15 mouse cellular contexts compared by ENCODE assay signal in genomic region chr3:31253862-31254261, GRCm38 (mm10). TPM values are rescaled to one million over a fixed set of nuclear protein-coding genes. Genes with fewer than 3 reads are reported as not detected.
DNase-seq lines count a peak whose midpoint lies in the region; TF ChIP-seq lines count a peak whose summit lies in the region.
"Had no signal": no experiment of that assay in that cellular context is flagged by ENCODE, and none has a peak within 500 bp of the region (broad histone marks: within the 10 kb centered on the region; RNA-seq: fewer than 3 reads in every experiment).

No protein-coding gene starts in this region.

- H3K79me2 ChIP-seq in CH12.LX (replicated peaks; ENCODE audit: control insufficient read depth, extremely low read depth, insufficient read depth, poor library complexity, severe bottlenecking): no peaks in the 10 kb centered on the region

- H3K36me3 ChIP-seq in CH12.LX (replicated peaks in 1 of 2; ENCODE audit: control insufficient read depth in 1 of 2, insufficient read depth in 1 of 2, low read length in 1 of 2): no peaks in the 10 kb centered on the region
- H3K36me3 ChIP-seq: embryonic facial prominence, embryonic 10.5 days; embryonic facial prominence, embryonic 12.5 days; forebrain, embryonic 15.5 days had no signal

- no peaks in the 10 kb centered on the region for H3K27me3 ChIP-seq in CH12.LX (replicated peaks)
- H3K27me3 ChIP-seq: embryonic facial prominence, embryonic 12.5 days; forebrain, embryonic 13.5 days; forebrain, embryonic 15.5 days had no signal

- intact Hi-C loops in gastrocnemius, postnatal 14 days (cut with DNase I; ENCODE audit: low total_unique reads): no loop called here

- dilution Hi-C loops in CH12.LX (cut with MboI; ENCODE audit: extremely low pct_ligation_motif_present, extremely low pct_unique_long_range_greater_than_20kb, low sequenced_read_pairs): no loop called here

- TF ChIP-seq CTCF in layer of hippocampus, adult 2 months (conservative IDR thresholded peaks at IDR 0.05): no peak
- TF ChIP-seq CTCF in CH12.LX (conservative IDR thresholded peaks at IDR 0.05 in 1 of 2, IDR thresholded peaks at IDR 0.05 in 1 of 2; ENCODE audit: low read depth in 2 of 2, low read length in 2 of 2): no peak

- no peak overlapping the region for H3K9ac ChIP-seq in CH12.LX (ENCODE audit: insufficient read depth, low read depth)
- H3K9ac ChIP-seq: embryonic facial prominence, embryonic 12.5 days; forebrain, embryonic 13.5 days; forebrain, embryonic 15.5 days; forebrain, postnatal 0 days had no signal

- TF ChIP-seq EP300 in CH12.LX (IDR thresholded peaks at IDR 0.05; ENCODE audit: low read length): 0 out of 2 replicates have a peak, but pooled peaks have one; percentile 19

- in situ Hi-C loops in CH12.LX (cut with MboI; ENCODE audit: low pct_ligation_motif_present, low pct_unique_long_range_greater_than_20kb, low sequenced_read_pairs): no loop called here

- no peak for TF ChIP-seq RAD21 in CH12.LX (IDR thresholded peaks at IDR 0.05; ENCODE audit: low read depth, low read length)

- peak overlapping the region; percentile 77 for H3K4me2 ChIP-seq in CH12.LX (ENCODE audit: insufficient read depth, low read depth, poor library complexity, severe bottlenecking)
- H3K4me2 ChIP-seq: embryonic facial prominence, embryonic 12.5 days; forebrain, embryonic 13.5 days; forebrain, embryonic 15.5 days had no signal

- TF ChIP-seq POLR2A in CH12.LX (IDR thresholded peaks at IDR 0.05; ENCODE audit: low read depth, low read length): no peak

- H3K9me3 ChIP-seq in CH12.LX (replicated peaks; ENCODE audit: low read length): no peaks in the 10 kb centered on the region
- H3K9me3 ChIP-seq: embryonic facial prominence, embryonic 10.5 days; embryonic facial prominence, embryonic 12.5 days; forebrain, embryonic 13.5 days; forebrain, embryonic 15.5 days had no signal

- H3K4me1 ChIP-seq in CH12.LX (ENCODE audit: control insufficient read depth in 1 of 2, insufficient read depth in 2 of 2): peaks cover 20 to 48% of the 10 kb centered on the region in 2 experiments
- H3K4me1 ChIP-seq: embryonic facial prominence, embryonic 10.5 days; embryonic facial prominence, embryonic 12.5 days; forebrain, embryonic 13.5 days; forebrain, embryonic 15.5 days had no signal

- H3K4me3 ChIP-seq in layer of hippocampus, adult 2 months: no peak overlapping the region
- no peak overlapping the region for H3K4me3 ChIP-seq in CH12.LX (replicated peaks in 1 of 3; ENCODE audit: low read depth in 2 of 3, low read length in 2 of 3, poor library complexity in 1 of 3)
- H3K4me3 ChIP-seq: embryonic facial prominence, embryonic 10.5 days; embryonic facial prominence, embryonic 12.5 days; forebrain, embryonic 13.5 days; forebrain, embryonic 15.5 days had no signal

- DNase-seq in layer of hippocampus, adult 2 months (ENCODE audit: low spot score in 2 of 2): no peak
- DNase-seq in layer of hippocampus, adult 8-10 months (ENCODE audit: low spot score in 2 of 2): no peak
- peak; percentile 16 for DNase-seq in A20 (ENCODE audit: low read depth, low spot score)
- peak; percentile 58 for DNase-seq in CH12.LX (ENCODE audit: extremely low read depth)
- no peak for DNase-seq in gastrocnemius, postnatal 14 days
- DNase-seq: adrenal gland, adult 8-10 months; adrenal gland, postnatal 14 days; adrenal gland, postnatal 36 days; B cell, adult 2 months; forebrain, postnatal 0 days had no signal

- peak overlapping the region; percentile 70; the same call in 1 of the 2 replicates for H3K27ac ChIP-seq in layer of hippocampus, adult 2 months
- no peak overlapping the region for H3K27ac ChIP-seq in CH12.LX (ENCODE audit: insufficient read depth, low read depth)
- H3K27ac ChIP-seq: embryonic facial prominence, embryonic 10.5 days; embryonic facial prominence, embryonic 12.5 days; forebrain, embryonic 13.5 days; forebrain, embryonic 15.5 days had no signal

TF ChIP-seq in CH12.LX, 34 proteins besides CTCF, POLR2A, EP300 and RAD21:
- TF ChIP-seq JUN (IDR thresholded peaks at IDR 0.05; ENCODE audit: insufficient read depth, low read depth, low read length): no peak
- peak; percentile 79 for TF ChIP-seq NRF1 (IDR thresholded peaks at IDR 0.05; ENCODE audit: low read depth, low read length)
- peak; percentile 32; the same call in 1 of the 2 replicates for TF ChIP-seq ETS1 (conservative IDR thresholded peaks at IDR 0.05; ENCODE audit: low read depth, low read length)
- TF ChIP-seq MAFK (IDR thresholded peaks at IDR 0.05; ENCODE audit: insufficient replicate concordance, low read length): no peak
- TF ChIP-seq GABPA (IDR thresholded peaks at IDR 0.05; ENCODE audit: insufficient replicate concordance, low read depth, low read length): no peak
- TF ChIP-seq MEF2A (IDR thresholded peaks at IDR 0.05; ENCODE audit: borderline replicate concordance, low read depth, low read length): peak; percentile 80; the same call in 1 of the 2 replicates
- TF ChIP-seq ZC3H11A (IDR thresholded peaks at IDR 0.05; ENCODE audit: low read depth, low read length): no peak

RNA-seq across cellular contexts. Expression of gene Slc7a14, which starts 56.3 kb away (rescaled TPM):
- 10 to 100 TPM; 94.4 to 97.3 TPM for total RNA-seq in layer of hippocampus, adult 2 months (2021)
- total RNA-seq in layer of hippocampus, adult 8-10 months (2022): 10 to 100 TPM; 76.7 to 94.1 (median 87.1) TPM
- not detected in 2 replicates for total RNA-seq in CH12.LX (2012; rRNA removed)
- total RNA-seq in CH12.LX (2014; rRNA removed): not detected in 2 replicates
- not detected in 2 replicates for polyA plus RNA-seq in CH12.LX (2012; ENCODE audit: insufficient read length, low read depth)
- total RNA-seq in gastrocnemius, postnatal 14 days (2021): under 1 TPM; 0.02 to 0.10 TPM
- polyA plus RNA-seq: CD4-positive, CD25-positive, alpha-beta regulatory T cell, adult 4 months had no signal

Comparison
In these comparisons a context has a peak if more than half of its experiments do, and no peak if none do; other contexts are left out.
1. DNase-seq: peak in A20 (single experiment) and CH12.LX (single experiment); none in layer of hippocampus, adult 2 months (0 of 2), layer of hippocampus, adult 8-10 months (0 of 2) and gastrocnemius, postnatal 14 days (single experiment).
2. RNA of gene Slc7a14, which starts 56.3 kb away (total RNA-seq): 94.4 to 97.3 TPM in layer of hippocampus, adult 2 months and 76.7 to 94.1 TPM in layer of hippocampus, adult 8-10 months; 0.02 to 0.10 TPM in gastrocnemius, postnatal 14 days and not detected in CH12.LX; every median in the first group is over 10 times any median in the second.